Mouse (Mus musculus): ENCODE measurements around the gene Zfp341.

DNA sequence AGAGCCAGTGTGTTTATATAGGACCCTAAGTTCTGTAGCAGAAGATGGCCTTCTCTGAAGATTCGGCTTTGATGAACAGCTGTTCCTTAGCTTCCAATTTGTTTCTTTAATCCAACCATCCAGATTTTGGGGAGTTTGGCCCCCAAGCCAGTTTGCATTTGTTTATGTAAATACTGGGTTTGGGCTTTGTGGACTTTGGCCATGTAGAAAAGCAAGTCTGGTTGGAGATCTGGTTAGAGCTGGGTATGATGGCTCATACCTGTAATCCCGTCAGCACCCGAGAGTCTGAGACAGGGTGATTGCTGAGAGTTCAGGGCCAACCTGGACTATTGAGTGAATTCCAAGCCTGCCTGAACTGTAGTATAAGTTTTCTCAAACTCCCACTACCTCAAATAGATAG is 72.7 kb downstream of the Zfp341 start:
- TF ChIP-seq CTCF (IDR thresholded peaks at IDR 0.05; ENCODE audit: low read depth) (no peak), EP300 (IDR thresholded peaks at IDR 0.05; ENCODE audit: low read depth) (no peak)
